Mouse (Mus musculus) neural tube, embryonic 12.5 days (tissue): ENCODE data around the gene Tmem89. TPM values are rescaled to one million over a fixed set of nuclear protein-coding genes. Genes with fewer than 3 reads are reported as not detected.
A peak's percentile ranks its signal among the peaks of the same experiment; 100 is the strongest.

Source experiments
- ATAC-seq: fragments of 200-750 bp; cut with Nextera tagmentation; 2 replicates; pipeline ENCODE4 v1.8.0; 2017; ENCODE audit warnings: low read depth, mild to moderate bottlenecking, moderate TSS enrichment, moderate library complexity; ENCODE audit not compliant: low FRiP score
- H3K27ac ChIP-seq: fragments of 300-500 bp; sonication (generic); 2 replicates; pipeline ENCODE4 v1.5.1; 2016
- H3K27me3 ChIP-seq: fragments of 300-500 bp; sonication (generic); replicated peaks from 2 replicates; pipeline ENCODE4 v1.6.1; 2016; ENCODE audit warnings: mild to moderate bottlenecking
- H3K36me3 ChIP-seq: fragments of 300-500 bp; sonication (generic); 2 replicates; pipeline ENCODE4 v1.6.1; 2016; ENCODE audit warnings: mild to moderate bottlenecking
- H3K4me1 ChIP-seq: fragments of 300-500 bp; sonication (generic); 2 replicates; pipeline ENCODE4 v1.6.1; 2016
- H3K4me2 ChIP-seq: fragments of 300-500 bp; sonication (generic); replicated peaks from 2 replicates; pipeline ENCODE4 v1.6.1; 2016; ENCODE audit warnings: mild to moderate bottlenecking
- H3K4me3 ChIP-seq: fragments of 300-500 bp; sonication (generic); 2 replicates; pipeline ENCODE4 v1.5.1; 2016
- H3K9ac ChIP-seq: fragments of 300-500 bp; sonication (generic); 2 replicates; pipeline ENCODE4 v1.6.1; 2016; ENCODE audit warnings: mild to moderate bottlenecking
- H3K9me3 ChIP-seq: fragments of 300-500 bp; sonication (generic); 2 replicates; pipeline ENCODE4 v1.6.1; 2016; ENCODE audit warnings: mild to moderate bottlenecking
- WGBS: fragments of 180-500 bp; shearing (Covaris S2); methylation state at CpG from one replicate; pipeline ENCODE4 v1.1.7; 2016; 5-methylcytosine and 5-hydroxymethylcytosine counted together
- polyA plus RNA-seq: library from polyadenylated mRNA; unstranded; fragments of >200 nt; fragmentation: Nextera tagmentation; extraction: Ambion mirVana; gene quantifications from 2 replicates; pipeline ENCODE4 v1.2.1, GENCODE M21; 2016

Tmem89 gene
- polyA plus RNA-seq: not detected in 2 replicates

DNA sequence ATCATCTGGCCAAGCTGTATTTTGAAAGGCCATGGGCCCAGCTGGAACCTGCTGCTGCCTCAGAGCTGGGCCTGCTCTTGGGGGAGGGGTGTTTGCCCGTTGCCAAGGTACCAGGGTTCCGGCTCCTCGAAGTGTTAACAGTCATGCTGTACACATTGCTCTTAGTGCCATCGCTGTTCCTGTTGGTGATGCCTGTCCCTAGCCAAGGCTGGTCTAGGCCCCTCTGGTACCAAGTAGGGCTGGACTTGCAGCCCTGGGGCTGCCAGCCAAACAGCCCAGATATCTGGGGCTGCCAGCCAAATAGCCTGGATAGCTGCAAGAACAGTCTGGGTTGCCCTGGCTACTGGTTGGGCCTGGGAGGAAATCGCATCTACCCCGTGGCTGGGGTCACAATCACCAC is at the start of gene Tmem89:
Gene Tmem89, plus strand, starts transcription at position 129 of the 400 bp plus-strand sequence.
- Histone ChIP-seq H3K4me1 (0 out of 2 replicates have a peak, but pooled peaks cover 6% of the 10 kb centered on the region), H3K9me3 (no peaks in the 10 kb centered on the region), H3K9ac (no peak within 1 kb of the TSS), H3K27ac (no peak within 1 kb of the TSS), H3K4me2 (no peak within 1 kb of the TSS), H3K4me3 (no peak within 1 kb of the TSS), H3K36me3 (no peaks in the 10 kb centered on the region), H3K27me3 (no peaks in the 10 kb centered on the region)
- ATAC-seq: peak; percentile 33; the same call in 1 of the 2 replicates
- 75% methylated on average over 6 of the region's 6 CpGs for WGBS

DNA sequence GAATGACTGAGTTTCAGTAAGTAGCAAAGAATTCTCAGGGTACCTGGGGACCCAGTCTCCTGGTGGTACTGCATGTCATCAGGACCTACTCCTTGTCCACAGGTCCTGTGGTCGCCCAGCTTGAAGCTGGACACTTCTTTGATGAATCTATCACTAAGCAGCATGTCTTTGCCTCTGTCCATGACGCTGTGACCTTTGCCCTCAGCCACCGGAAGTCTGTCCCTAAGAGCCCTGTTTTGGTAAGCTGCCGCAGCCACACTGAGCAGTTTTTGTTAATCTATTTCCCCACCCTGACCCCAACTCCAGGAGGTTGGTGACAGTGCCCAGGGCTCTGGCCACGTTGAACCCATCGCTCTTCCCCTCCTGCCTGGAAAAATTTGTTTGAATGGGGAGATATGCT is 2.1 kb upstream of the Tmem89 start:
- H3K27ac ChIP-seq: no peak overlapping the region
- no peak for ATAC-seq
- H3K4me2 ChIP-seq: no peak overlapping the region
- 70% methylated on average over 6 of the region's 6 CpGs for WGBS
- H3K27me3 ChIP-seq: no peaks in the 10 kb centered on the region
- no peak overlapping the region for H3K4me3 ChIP-seq
- H3K4me1 ChIP-seq: 0 out of 2 replicates have a peak, but pooled peaks cover 6% of the 10 kb centered on the region
- no peak overlapping the region for H3K9ac ChIP-seq
- H3K36me3 ChIP-seq: no peaks in the 10 kb centered on the region
- H3K9me3 ChIP-seq: no peaks in the 10 kb centered on the region

DNA sequence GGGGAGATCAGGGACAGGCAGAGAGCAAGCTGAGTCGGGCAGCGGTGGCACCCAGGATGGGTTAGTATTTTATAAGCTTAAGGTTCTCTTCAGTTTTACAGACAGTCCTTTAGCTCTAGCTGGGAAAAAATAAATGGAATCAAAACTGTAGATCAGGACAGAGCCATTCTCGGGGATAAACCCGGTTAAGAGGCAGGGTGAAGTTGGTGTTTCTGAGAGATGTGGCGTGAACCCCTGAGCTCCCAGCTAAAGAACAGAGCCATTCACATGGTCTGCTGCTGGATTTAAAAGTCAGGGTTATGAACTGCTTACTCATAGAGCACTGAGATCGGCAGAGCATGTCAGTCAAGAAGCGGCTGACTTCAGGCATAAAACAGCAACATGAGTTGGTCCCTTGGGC is 1.3 kb upstream of the Tmem89 start:
- no peaks in the 10 kb centered on the region for H3K36me3 ChIP-seq
- no peak overlapping the region for H3K4me3 ChIP-seq
- 85% methylated on average over 7 of the region's 7 CpGs for WGBS
- no peak overlapping the region for H3K27ac ChIP-seq
- no peaks in the 10 kb centered on the region for H3K9me3 ChIP-seq
- ATAC-seq: no peak
- H3K9ac ChIP-seq: no peak overlapping the region
- 0 out of 2 replicates have a peak, but pooled peaks cover 6% of the 10 kb centered on the region for H3K4me1 ChIP-seq
- no peaks in the 10 kb centered on the region for H3K27me3 ChIP-seq
- no peak overlapping the region for H3K4me2 ChIP-seq

DNA sequence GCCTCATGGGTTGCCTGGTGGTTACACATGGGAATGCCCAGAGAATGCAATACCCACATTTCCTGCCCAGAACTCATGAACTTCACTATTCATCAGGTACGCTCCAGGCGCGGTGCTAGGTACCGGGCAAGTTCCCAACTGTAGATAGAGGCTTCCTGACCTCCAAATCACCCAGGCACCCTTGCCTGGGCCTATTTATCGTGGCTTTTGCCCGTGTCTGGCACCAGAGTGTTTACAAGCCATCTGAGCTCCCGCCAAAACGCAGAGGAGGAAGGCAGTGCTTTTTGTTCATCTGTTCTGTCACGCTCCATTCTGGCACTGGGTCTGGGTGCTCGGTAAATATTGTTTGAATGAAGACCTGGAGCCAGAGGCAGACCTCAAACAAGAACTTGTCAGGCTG is 798 bp upstream of the Tmem89 start:
- Histone ChIP-seq H3K4me3 (no peak overlapping the region), H3K4me1 (0 out of 2 replicates have a peak, but pooled peaks cover 6% of the 10 kb centered on the region), H3K9ac (no peak overlapping the region), H3K4me2 (no peak overlapping the region), H3K36me3 (no peaks in the 10 kb centered on the region), H3K9me3 (no peaks in the 10 kb centered on the region), H3K27ac (no peak overlapping the region), H3K27me3 (no peaks in the 10 kb centered on the region)
- ATAC-seq: no peak
- WGBS: 81% methylated on average over 10 of the region's 10 CpGs

DNA sequence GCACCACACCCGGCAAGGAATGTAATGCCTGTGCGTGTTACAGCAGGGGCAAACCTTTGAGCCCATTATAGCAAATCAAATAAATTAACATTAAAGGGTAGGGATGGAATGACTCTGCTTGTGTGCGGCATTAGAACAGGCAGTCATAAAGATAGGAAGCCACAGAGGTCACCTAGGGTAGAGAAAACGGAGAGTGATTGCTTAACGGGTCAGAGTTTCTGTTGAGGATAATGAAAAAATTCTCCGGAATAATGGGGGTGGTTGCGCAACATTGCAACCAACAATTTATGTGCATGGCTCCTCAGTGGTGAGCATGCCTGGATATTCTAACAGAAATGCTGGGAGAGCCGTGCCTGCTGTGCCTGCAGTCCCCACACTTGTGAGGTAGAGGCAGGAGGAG is 11.5 kb downstream of the Tmem89 start:
- WGBS: 69% methylated on average over 8 of the region's 8 CpGs
- no peak for ATAC-seq
- Histone ChIP-seq H3K4me1 (no peaks in the 10 kb centered on the region), H3K4me3 (no peak overlapping the region), H3K9me3 (no peaks in the 10 kb centered on the region), H3K27me3 (no peaks in the 10 kb centered on the region), H3K4me2 (no peak overlapping the region), H3K36me3 (no peaks in the 10 kb centered on the region), H3K9ac (no peak overlapping the region), H3K27ac (no peak overlapping the region)

DNA sequence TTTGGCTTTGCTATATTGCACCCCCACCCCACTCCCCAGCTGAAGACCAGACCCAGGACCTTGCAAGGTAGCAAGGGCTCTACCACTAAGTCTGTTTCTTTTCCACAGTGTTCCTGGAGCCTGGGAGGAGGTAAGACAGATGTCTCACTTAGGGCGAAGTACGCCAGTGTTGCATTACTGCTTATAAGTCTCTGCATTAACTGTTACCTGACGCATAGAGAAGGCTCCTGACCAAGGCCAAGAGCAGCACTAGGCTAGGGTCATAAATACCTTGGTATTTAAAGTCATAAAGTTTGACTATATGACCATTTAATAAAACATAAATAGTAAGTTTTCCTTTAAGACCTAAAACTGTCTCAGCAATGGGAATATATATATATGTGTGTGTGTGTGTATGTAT is 14.0 kb downstream of the Tmem89 start:
- Histone ChIP-seq H3K9ac (no peak overlapping the region), H3K36me3 (no peaks in the 10 kb centered on the region)
- WGBS: 81% methylated on average over 3 of the region's 3 CpGs

DNA sequence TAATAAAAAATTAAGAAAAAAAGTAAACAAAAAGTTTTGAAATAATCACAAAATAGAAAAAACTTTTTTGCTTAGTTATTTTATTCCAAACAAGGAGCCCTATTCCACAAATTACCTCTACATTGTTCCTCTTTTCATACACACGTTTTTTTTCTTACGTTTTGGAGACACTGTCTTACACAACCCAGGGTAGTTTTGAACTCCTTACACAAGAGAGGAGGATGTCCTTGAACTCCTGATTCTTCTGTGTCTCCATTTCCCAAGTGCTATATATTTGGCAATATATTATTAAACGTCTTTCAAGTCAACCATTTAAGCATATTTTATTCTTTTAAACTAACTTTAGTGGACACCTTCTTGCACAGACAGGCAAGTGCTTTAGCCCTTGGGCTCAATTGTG is 21.6 kb downstream of the Tmem89 start:
- peak overlapping the region; percentile 41 for H3K4me2 ChIP-seq
- ATAC-seq: no peak
- no peaks in the 10 kb centered on the region for H3K27me3 ChIP-seq
- no peak overlapping the region for H3K27ac ChIP-seq
- H3K4me1 ChIP-seq: peaks cover 6% of the 10 kb centered on the region
- peaks cover 25% of the 10 kb centered on the region for H3K36me3 ChIP-seq
- H3K4me3 ChIP-seq: no peak overlapping the region
- H3K9me3 ChIP-seq: no peaks in the 10 kb centered on the region
- 18% methylated on average over 3 of the region's 3 CpGs for WGBS
- no peak overlapping the region for H3K9ac ChIP-seq

More for the DNA sequence above, 14.0 kb downstream of the Tmem89 start:
- Histone ChIP-seq H3K27ac (no peak overlapping the region), H3K4me2 (no peak overlapping the region), H3K9me3 (no peaks in the 10 kb centered on the region), H3K4me3 (no peak overlapping the region), H3K4me1 (no peaks in the 10 kb centered on the region), H3K27me3 (no peaks in the 10 kb centered on the region)
- no peak for ATAC-seq

DNA sequence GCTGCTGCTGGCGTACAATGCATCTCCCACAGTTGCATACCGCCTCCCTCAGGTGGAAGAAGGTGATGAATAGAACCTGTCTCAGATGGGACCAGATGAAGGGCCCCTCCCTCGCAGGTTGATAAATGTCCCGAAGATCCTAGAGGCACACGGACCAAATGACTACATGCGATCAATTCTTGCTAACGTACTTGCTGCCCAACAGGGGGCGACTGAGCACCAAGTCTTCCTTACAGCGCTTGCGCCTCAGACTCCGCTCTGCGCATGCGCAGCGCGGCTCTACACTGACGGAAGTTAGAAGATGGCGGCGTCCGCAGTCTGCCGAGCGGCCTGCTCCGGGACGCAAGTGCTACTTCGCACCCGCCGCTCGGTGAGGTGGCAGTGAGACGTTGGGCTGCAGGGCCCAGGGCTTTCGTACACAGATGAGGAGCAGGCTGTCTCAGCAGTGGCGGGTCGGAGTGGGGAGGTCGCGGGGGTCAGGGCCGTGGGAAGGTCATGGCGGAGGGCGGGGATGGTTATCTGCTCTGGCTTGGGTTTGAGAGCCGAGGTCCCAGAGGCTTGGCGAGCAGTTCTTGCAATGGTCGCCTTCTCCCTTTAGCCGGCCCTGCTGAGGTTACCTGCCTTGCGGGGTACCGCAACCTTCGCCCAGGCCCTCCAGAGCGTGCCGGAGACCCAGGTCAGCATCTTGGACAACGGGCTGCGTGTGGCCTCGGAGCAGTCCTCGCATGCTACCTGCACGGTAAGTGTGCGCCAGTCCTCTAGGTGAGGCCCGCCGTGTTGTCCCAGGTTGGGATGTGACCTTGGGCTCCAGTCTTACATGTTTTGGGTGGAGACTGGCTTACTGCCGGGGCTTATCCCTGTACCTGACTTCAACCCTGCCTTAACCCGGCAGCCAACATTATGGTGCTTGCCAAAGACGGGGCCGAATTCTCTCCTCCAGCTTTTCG is 22.3 kb downstream of the Tmem89 start, which contains the start of gene Uqcrc1:
Gene Uqcrc1, plus strand, starts transcription at position 216 of the 947 bp plus-strand sequence.
- ATAC-seq: peak; percentile 90
- Histone ChIP-seq H3K9me3 (no peaks in the 10 kb centered on the region), H3K9ac (peak within 1 kb of the TSS; percentile 84), H3K27me3 (no peaks in the 10 kb centered on the region), H3K4me1 (peaks cover 6% of the 10 kb centered on the region), H3K4me2 (peak within 1 kb of the TSS; percentile 88), H3K36me3 (peaks cover 32% of the 10 kb centered on the region), H3K4me3 (peak within 1 kb of the TSS; percentile 91), H3K27ac (no peak within 1 kb of the TSS)
- 1% methylated on average over 58 of the region's 58 CpGs for WGBS

DNA sequence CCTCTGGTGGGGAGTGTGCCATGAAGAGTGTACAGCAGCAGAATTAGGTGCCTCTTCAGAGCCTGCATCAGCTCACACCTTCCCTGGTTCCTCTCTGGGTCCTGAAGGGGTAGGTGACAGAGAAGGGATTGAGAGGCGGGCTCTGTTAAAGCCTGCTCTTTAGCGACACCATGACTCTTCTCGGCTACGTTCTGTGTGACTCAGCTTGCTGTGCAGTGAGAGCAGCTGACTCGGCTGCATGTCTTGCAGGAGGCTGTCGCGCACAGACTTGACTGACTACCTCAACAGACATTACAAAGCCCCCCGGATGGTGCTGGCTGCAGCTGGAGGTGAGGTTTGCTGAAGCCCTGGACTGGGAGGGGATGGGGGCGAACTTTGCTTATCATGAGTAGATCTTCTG is 30.7 kb downstream of the Tmem89 start:
- no peak overlapping the region for H3K9ac ChIP-seq
- ATAC-seq: no peak
- no peaks in the 10 kb centered on the region for H3K9me3 ChIP-seq
- H3K36me3 ChIP-seq: peaks cover 89% of the 10 kb centered on the region
- no peaks in the 10 kb centered on the region for H3K4me1 ChIP-seq
- no peak overlapping the region for H3K4me2 ChIP-seq
- H3K27ac ChIP-seq: no peak overlapping the region
- H3K4me3 ChIP-seq: no peak overlapping the region
- WGBS: 85% methylated on average over 9 of the region's 9 CpGs
- no peaks in the 10 kb centered on the region for H3K27me3 ChIP-seq

DNA sequence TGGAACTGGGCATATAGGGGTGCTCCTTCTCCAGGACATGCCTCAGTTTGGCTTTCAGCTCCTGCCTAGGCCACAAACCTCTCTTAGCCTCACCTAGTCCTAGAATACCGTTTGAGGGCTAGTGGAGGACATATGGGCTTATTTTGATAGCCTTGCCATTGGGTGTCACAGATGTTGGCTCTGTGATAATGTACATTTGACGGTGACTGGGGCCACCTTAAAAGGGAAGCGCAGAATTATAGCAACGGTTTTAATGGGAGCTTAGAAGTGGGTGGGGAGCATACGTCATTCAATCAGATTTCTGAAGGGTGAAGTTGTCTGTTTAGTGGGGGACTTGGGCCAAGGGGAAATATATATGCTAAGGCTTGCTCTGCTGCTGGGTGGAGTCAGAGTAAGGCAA is 31.2 kb downstream of the Tmem89 start:
- ATAC-seq: no peak
- H3K9me3 ChIP-seq: no peaks in the 10 kb centered on the region
- peaks cover 90% of the 10 kb centered on the region for H3K36me3 ChIP-seq
- H3K27me3 ChIP-seq: no peaks in the 10 kb centered on the region
- H3K27ac ChIP-seq: no peak overlapping the region
- no peak overlapping the region for H3K4me2 ChIP-seq
- H3K4me3 ChIP-seq: no peak overlapping the region
- H3K4me1 ChIP-seq: no peaks in the 10 kb centered on the region
- WGBS: 89% methylated on average over 5 of the region's 5 CpGs
- no peak overlapping the region for H3K9ac ChIP-seq

DNA sequence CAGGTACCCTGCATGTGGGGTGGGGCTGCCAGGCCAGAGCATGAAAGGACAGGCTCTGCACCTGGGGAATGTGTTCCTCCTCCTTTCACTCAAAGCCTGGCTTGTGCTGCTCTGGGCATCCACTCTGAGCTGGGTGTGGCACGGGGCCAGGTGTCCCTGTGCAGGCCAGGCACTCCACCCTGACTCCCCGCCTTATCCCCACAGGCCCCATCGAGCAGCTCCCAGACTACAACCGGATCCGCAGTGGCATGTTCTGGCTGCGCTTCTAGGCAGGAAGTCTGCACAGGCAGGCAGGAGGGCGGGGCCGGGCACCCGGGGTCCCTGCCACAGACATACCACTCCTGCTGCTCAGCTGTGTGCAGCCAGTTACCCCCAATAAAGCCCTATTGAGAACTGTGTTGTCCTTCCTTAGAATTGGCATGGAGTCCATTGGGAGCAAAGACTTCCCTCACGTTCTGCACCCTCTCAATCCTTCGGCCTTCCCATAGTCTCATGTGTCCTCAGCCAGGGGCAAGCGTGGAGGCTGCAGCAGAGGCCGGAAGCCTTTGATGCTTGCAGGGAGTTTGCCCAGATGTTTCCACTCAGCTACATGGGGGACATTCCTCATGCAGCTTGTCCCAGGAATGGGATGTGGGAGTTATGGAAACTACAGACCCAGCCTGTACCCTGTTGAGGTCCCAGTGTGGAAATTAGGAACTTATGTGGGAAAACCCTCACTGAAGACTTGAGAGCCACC is 35.0 kb downstream of the Tmem89 start:
- WGBS: 84% methylated on average over 13 of the region's 13 CpGs
- H3K4me2 ChIP-seq: no peak overlapping the region
- peaks cover 64% of the 10 kb centered on the region for H3K36me3 ChIP-seq
- no peaks in the 10 kb centered on the region; the same call in 1 of the 2 replicates for H3K4me1 ChIP-seq
- no peak overlapping the region for H3K4me3 ChIP-seq
- no peak overlapping the region for H3K9ac ChIP-seq
- H3K27ac ChIP-seq: no peak overlapping the region
- peaks cover 23% of the 10 kb centered on the region for H3K27me3 ChIP-seq
- no peaks in the 10 kb centered on the region for H3K9me3 ChIP-seq
- ATAC-seq: no peak
